Mouse (Mus musculus) frontal cortex, postnatal 10 days (tissue): ENCODE data around the gene Haghl.

Experiments used
- DNase-seq, 2 experiments: peaks; one replicate each; pipeline ENCODE4 v3.0.0; 2022; ENCODE audit warnings: low spot score in 2 of 2, mixed read lengths in 1 of 2

Haghl gene

GRCm38 (mm10) chr17:25786781-25787504 lies 1.5 kb upstream of the Haghl start:
- DNase-seq: no peak

GRCm38 (mm10) chr17:25786280-25786679 lies 807 bp upstream of the Haghl start, which contains the start of gene Ccdc78:
Ccdc78 (plus strand) TSS chr17:25786580.
- DNase-seq: no peak

GRCm38 (mm10) chr17:25783861-25784574 lies 1.5 kb downstream of the Haghl start:
- DNase-seq: no peak

DNA sequence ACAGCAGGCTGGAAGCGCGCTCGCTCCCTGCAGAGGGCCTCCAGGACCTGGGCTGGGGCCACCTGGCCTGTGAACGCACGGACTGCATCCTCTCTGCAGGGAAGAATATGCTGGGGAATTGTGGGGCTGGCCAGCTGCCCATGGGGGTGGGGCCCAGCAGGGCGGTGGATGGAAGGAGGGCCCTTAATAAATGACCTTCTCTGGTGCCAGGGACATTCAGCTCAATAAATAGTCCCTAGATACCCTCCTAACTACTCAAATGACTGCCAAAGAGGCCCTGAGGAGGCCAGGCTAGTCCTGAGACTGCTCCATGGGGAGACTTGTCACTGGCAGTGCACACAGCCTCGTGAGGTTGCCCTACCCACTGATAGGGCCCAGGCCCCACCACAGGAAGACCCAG lies 2.4 kb downstream of the Haghl start:
- no peak for DNase-seq

DNA sequence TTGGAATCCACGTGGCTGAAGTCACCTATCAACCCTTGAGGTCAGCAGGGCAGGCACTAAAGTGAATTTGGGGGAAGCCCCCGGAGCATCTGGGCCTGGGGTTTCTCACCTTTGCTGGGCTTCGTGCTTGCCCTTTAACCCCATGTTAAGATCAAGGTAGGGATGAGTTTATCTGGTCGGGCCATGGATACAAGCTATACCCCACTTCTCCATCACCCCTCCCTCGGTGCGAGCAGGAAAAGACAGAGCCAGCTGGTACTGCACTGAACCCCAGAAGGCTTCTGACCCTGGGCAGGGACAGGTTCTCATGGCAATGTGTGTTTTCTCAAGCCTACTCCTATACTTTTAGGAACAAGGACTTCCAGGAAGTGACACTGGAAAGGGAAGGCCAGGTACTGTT lies 4.1 kb downstream of the Haghl start:
- no peak for DNase-seq

- no peak for DNase-seq
Measured at GRCm38 (mm10) chr17:25777948-25778347, 7.5 kb downstream of the Haghl start.

DNA sequence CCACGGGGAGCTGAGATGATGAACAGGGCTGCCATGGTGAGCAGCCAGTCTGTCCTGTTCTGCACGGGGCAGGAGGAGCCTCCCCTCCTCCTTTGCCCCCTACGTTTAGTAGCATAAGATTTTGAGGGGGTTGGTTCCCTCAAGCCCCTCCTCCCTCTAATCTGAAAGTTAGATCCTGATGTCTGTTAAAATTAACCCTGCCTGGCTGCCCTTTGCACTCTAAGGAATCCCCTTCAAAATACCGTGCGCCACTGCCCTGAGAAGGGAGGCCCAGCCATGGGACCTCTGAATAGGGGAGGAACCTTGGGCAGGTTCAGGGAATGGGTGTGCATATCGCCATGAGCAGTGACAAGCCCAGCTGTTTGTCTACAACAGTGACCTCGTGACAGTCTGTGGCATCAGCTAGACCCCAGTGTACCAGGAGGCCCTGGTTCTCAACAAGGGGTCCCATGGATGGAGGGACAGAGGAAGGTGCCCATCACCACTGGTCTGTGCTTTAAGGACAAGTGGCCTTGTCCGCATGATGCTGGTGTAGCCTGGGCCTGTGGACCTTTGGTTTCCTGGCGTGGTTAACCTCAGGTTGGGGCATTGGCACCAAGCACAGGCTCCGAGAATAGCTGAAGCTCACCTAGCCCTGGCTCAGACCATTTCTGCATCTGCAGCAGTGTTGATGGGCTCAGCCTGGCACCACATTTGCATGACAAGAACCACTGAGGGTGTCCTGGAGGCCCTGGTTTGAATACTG lies 10.0 kb downstream of the Haghl start:
- no peak for DNase-seq

DNA sequence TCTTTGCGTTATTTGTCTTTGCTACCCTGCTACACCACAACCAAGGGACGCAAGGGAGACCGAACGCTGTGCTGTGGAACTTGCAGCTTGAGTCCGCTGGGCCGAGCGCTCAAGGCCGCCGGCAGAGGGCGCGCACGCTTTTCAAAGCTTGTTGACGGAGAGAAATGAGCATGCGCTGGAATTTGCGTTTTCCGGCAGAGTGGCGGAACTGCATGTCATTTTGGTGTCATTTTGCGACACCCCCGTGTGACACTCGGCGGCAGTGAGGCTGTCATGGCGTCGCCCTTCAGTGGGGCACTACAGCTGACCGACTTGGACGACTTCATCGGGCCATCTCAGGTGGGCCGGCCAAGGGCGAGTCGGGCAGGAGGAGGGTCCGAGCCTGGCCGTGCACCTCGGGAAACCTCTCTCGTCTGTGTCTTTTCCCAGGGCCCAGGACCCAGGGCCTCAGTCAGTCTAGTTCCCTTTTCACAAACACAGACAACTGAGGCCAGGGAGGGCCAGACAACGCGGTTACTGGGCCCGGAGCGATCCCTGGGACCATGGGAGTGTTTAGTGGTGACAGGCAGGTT lies 11.8 kb downstream of the Haghl start, which contains the start of gene Narfl:
TSS of gene Narfl (plus strand) at position 228 of the 572 bp plus-strand sequence.
- peak; percentile 93 to 98 for DNase-seq

- DNase-seq: no peak
Measured at GRCm38 (mm10) chr17:25769331-25769730, 16.1 kb downstream of the Haghl start.

- DNase-seq: no peak
Measured at GRCm38 (mm10) chr17:25765886-25766285, 19.6 kb downstream of the Haghl start.

DNA sequence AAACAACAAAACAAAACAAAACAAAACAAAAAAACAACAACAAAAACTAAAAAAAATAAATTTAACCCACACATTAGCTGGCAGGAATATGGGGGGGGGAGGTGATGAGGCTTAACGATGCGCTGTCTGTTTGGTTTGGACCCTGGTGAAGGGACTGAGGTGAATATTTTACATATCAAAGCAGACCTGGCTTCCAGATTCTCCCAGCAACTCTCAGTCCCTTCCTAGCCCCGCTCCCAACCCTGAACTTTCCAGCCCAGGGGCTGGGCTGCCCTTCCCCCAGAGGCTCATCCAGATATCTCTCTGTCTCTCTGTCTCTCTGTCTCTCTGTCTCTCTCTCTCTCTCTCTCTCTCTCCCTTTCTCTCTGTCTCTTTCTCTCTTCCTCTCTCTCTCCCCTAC lies 22.9 kb downstream of the Haghl start:
- no peak for DNase-seq

GRCm38 (mm10) chr17:25761561-25761970 lies 23.9 kb downstream of the Haghl start:
- DNase-seq: no peak

DNA sequence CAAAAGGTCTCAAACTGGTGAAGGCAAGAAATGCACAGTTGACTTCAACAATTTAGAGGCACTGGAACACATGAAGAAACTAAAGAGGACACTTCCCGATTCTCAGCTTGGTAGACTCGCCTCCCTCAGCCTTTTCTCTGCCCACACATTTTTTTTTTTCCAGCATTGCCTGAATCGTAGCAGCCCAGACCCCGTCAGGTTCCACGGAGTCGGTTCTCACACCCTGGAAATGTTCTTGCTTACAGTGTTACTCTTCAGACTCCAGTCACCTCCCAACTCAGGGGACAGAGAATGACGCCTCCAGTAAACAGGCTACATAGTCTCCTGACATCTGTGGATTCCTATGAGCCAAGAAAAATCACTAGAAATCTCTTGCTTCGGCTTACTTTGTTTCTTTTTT lies 25.3 kb downstream of the Haghl start:
- no peak for DNase-seq

DNA sequence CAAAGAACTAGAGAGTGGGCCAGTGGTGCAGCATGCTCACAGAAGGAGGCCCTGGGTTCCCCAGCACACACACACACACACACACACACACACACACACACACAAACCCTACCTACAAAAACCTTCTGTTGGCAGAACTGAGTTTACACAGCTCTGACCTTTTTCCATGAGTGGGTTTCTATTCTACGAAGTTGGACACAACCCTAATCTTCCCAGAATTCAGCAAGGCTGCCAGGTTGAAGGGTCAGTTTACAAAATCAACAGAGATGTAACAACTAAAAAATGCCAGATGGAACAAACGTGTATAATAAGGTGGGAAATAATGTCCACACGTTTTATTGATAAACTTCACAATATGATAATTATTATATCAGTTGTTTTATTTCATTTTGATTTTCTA lies 27.8 kb downstream of the Haghl start:
- DNase-seq: no peak

DNA sequence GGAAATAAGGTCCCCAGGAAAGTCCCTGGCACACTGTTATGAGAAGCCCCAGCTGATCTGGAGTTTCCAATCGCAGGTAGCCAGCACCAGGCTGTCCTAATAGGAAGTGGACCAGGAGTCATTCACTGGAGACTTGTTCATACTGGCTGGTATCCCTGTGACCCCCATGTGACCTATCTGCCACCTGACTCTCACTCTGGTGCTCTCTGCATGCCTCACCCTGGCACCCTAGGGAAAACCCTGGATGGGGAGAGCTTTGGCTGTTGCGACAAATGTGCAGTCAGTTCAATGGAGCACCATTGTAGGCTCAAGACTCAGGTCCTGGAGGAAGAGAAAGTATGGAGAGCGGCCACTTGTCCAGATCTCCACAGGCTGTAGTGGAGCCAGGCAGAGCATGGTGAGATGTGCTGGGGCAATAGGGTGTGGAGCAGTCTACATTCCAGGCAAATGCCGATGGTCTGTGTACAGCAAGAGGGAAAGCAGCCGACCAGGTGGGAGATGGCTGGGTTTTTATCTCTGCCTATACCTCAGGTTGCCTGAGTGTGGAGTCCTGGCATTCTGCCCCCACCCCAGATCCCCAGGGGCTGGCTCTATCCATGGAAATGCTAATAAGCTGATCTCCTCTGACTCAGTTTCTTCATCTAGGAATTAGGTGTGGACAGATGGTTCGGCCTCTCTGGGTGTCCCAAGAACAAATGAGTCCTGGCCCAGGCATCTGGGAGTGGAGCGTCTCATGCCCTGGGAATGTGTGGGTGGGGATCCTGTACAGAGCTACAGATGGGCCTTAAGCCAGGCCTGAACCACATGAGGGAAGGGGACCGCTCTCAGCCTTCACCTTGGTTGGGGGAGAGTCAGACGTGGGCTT lies 28.9 kb downstream of the Haghl start:
- no peak for DNase-seq

- DNase-seq: no peak
Measured at GRCm38 (mm10) chr17:25755627-25756377, 29.7 kb downstream of the Haghl start.

DNA sequence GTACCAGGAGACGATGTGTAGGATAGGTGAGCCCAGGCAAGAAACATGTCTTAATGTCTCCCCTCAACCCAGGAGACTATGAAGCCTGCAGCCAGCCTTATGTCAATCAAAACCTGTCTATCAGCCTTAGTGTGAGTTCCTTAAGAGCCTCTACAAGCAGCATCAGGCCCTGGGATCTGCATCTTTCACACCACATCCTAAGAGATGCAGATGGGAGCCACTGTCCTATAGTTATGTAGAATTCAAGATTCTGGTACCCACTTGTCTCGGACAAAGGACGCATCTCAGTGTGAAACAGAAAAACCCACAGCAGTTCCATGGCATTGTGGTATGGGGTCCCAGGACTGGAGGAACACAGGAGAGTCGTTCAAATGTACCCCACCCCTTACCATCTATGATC lies 30.4 kb downstream of the Haghl start:
- DNase-seq: no peak

DNA sequence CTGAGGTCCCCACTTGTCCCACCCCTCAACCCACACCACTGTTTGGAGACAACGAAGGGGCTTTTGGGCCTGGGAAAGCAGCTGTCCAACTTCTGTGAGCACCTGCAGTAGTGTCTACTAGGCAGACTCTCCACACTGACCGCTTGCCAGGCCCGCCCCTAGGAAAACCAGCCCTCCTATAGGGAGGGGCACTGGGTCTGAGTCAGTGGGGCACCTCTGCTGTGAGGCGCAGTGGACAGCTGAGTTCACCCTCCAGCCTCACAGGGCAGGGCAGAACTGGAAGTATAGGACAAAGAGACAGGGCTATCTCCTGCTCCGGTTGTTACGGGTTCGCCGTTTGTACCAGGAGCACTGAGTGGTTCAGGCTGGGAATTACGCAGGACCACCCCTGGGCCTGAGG lies 31.2 kb downstream of the Haghl start, which contains the start of gene Msln:
TSS of gene Msln (minus strand) at position 138 of the 400 bp plus-strand sequence.
- no peak for DNase-seq

DNA sequence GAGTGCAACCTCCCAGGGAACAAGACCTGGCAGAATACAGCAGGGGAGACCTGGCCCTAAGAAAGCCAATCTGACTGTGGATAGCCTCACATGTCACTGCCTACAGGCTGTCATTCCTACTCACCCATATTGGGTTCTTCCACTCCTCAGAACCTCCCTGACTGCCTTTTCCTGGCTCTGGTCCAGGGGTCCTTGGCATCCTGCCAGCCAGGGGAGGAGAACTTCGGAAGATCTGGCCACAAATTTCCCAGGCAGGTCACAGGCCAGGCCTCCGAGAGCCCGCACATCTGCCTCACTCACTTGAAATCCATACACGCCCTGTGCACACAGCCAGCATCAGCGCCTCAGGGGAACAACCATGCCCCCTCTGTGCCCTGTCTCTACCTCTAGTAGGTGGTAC lies 34.0 kb downstream of the Haghl start:
- peak in 1 of 2 experiments; percentile 44 for DNase-seq

DNA sequence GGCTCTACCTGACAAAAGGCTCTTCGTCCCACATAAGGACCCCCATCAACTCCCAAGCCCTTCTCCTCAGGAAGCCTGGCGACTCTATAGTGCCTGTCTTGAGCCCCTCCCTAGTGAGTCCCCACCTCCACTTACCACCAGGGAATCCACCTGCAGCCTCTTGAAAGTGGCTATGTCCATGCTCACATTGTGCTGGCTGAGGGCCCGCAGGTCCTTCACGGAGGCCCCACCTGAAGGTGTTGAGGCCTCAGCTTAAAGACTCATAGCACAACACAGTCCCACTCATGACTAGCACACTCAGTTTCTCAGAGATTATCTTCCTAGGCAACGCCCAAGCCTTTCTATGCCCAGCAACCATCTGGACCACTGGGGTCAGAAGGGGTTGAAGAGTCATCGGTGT lies 36.2 kb downstream of the Haghl start:
- no peak for DNase-seq
